Mouse (Mus musculus) MEL (cell line): Measurements from ENCODE around the gene Slc4a4. TPM values are rescaled to one million over a fixed set of nuclear protein-coding genes. Genes with fewer than 3 reads are reported as not detected.

Source experiments
- DNase-seq: peaks from one replicate; pipeline ENCODE4 v3.0.0; 2011; ENCODE audit warnings: low read depth, low spot score
- H3K27ac ChIP-seq: 2 replicates; pipeline ENCODE4 v1.5.1; 2012; ENCODE audit warnings: low read depth, mild to moderate bottlenecking, control low read depth, low read length, moderate library complexity; ENCODE audit not compliant: control insufficient read depth
- H3K27me3 ChIP-seq, 2 experiments: fragments of 150-350 bp in 1 of 2; sonication (generic) in 1 of 2; 2 replicates each; pipeline ENCODE4 v1.6.1; 2012; ENCODE audit warnings: low read length in 2 of 2, mild to moderate bottlenecking in 2 of 2, improper control_type of control experiment in 1 of 2, moderate library complexity in 1 of 2; ENCODE audit not compliant: insufficient read depth in 2 of 2, control insufficient read depth in 1 of 2
- H3K36me3 ChIP-seq, 2 experiments: 2 replicates each; pipeline ENCODE4 v1.6.1; 2012 to 2014; ENCODE audit warnings: low read length in 2 of 2, improper control_type of control experiment in 1 of 2, inconsistent platforms in 1 of 2, mild to moderate bottlenecking in 1 of 2; ENCODE audit not compliant: insufficient read depth in 2 of 2, control insufficient read depth in 1 of 2
- H3K4me1 ChIP-seq, 2 experiments: fragments of 150-350 bp in 1 of 2; sonication (generic) in 1 of 2; 2 replicates each; pipeline ENCODE4 v1.6.1; 2012; ENCODE audit warnings: low read length in 2 of 2, improper control_type of control experiment in 1 of 2, mild to moderate bottlenecking in 1 of 2; ENCODE audit not compliant: insufficient read depth in 2 of 2, control insufficient read depth in 1 of 2
- H3K4me3 ChIP-seq, 2 experiments: fragments of 150-350 bp in 1 of 2; sonication (generic) in 1 of 2; 2 replicates each; pipeline ENCODE4 v1.5.1; 2012; ENCODE audit warnings: low read depth in 2 of 2, low read length in 2 of 2, mild to moderate bottlenecking in 2 of 2, moderate library complexity in 2 of 2, control low read depth in 1 of 2, improper control_type of control experiment in 1 of 2; ENCODE audit not compliant: control insufficient read depth in 1 of 2, insufficient read depth in 1 of 2
- H3K79me2 ChIP-seq: 2 replicates; pipeline ENCODE4 v1.6.1; 2012; ENCODE audit warnings: mild to moderate bottlenecking, low read length, moderate library complexity; ENCODE audit not compliant: control insufficient read depth, poor library complexity, insufficient read depth
- H3K9ac ChIP-seq: 2 replicates; pipeline ENCODE4 v1.6.1; 2012; ENCODE audit warnings: low read depth, mild to moderate bottlenecking, control low read depth, low read length, moderate library complexity; ENCODE audit not compliant: control insufficient read depth, poor library complexity, severe bottlenecking
- H3K9me3 ChIP-seq: fragments of 150-350 bp; sonication (generic); replicated peaks from 2 replicates; pipeline ENCODE4 v1.6.1; 2012; ENCODE audit warnings: mild to moderate bottlenecking, low read length, improper control_type of control experiment, moderate library complexity; ENCODE audit not compliant: insufficient read depth
- CHD1 ChIP-seq: IDR thresholded peaks from 2 replicates; pipeline ENCODE4 v1.6.1; 2012; ENCODE audit warnings: low read depth, mild to moderate bottlenecking, inconsistent platforms, low read length, improper control_type of control experiment
- CTCF ChIP-seq, 3 experiments: IDR thresholded peaks in 2 of 3; conservative IDR thresholded peaks in 1 of 3; 2 replicates each; pipeline ENCODE4 v1.5.1; 2011 to 2012; ENCODE audit warnings: low read length in 3 of 3, low read depth in 2 of 3, mild to moderate bottlenecking in 2 of 3, improper control_type of control experiment in 1 of 3, inconsistent platforms in 1 of 3, mixed read lengths in 1 of 3, moderate library complexity in 1 of 3; ENCODE audit not compliant: control insufficient read depth in 1 of 3, insufficient read depth in 1 of 3, poor library complexity in 1 of 3, severe bottlenecking in 1 of 3
- E2F4 ChIP-seq: IDR thresholded peaks from 2 replicates; pipeline ENCODE4 v1.6.1; 2011; ENCODE audit warnings: low read depth, low read length, improper control_type of control experiment, borderline replicate concordance
- EP300 ChIP-seq, 2 experiments: IDR thresholded peaks; 2 replicates each; pipeline ENCODE4 v1.6.1; 2011; ENCODE audit warnings: improper control_type of control experiment in 2 of 2, low read length in 2 of 2, low read depth in 1 of 2, mild to moderate bottlenecking in 1 of 2
- MAFK ChIP-seq: IDR thresholded peaks from 2 replicates; pipeline ENCODE4 v1.6.1; 2011; ENCODE audit warnings: low read depth, mild to moderate bottlenecking, low read length, improper control_type of control experiment, borderline replicate concordance
- MAX ChIP-seq: IDR thresholded peaks from 2 replicates; pipeline ENCODE4 v1.6.1; 2011; ENCODE audit warnings: low read length, improper control_type of control experiment
- MAZ ChIP-seq: IDR thresholded peaks from 2 replicates; pipeline ENCODE4 v1.6.1; 2012; ENCODE audit warnings: low read depth, mild to moderate bottlenecking, inconsistent platforms, low read length, improper control_type of control experiment
- MEF2A ChIP-seq: IDR thresholded peaks from 2 replicates; pipeline ENCODE4 v1.6.1; 2014; ENCODE audit warnings: low read depth, mild to moderate bottlenecking, inconsistent platforms, low read length, improper control_type of control experiment; ENCODE audit not compliant: poor library complexity, insufficient replicate concordance, severe bottlenecking; ENCODE audit errors: extremely low read depth
- MXI1 ChIP-seq: IDR thresholded peaks from 2 replicates; pipeline ENCODE4 v1.6.1; 2011; ENCODE audit warnings: mild to moderate bottlenecking, low read depth, low read length, improper control_type of control experiment
- MYB ChIP-seq: IDR thresholded peaks from 2 replicates; pipeline ENCODE4 v1.6.1; 2011; ENCODE audit warnings: mild to moderate bottlenecking, low read depth, low read length, improper control_type of control experiment
- MYC ChIP-seq: IDR thresholded peaks from 2 replicates; pipeline ENCODE4 v1.6.1; 2011; ENCODE audit warnings: low read depth, mild to moderate bottlenecking, low read length, improper control_type of control experiment, moderate library complexity
- NELFE ChIP-seq: IDR thresholded peaks from 2 replicates; pipeline ENCODE4 v1.6.1; 2011; ENCODE audit warnings: low read depth, low read length, improper control_type of control experiment
- POLR2A ChIP-seq, 2 experiments: IDR thresholded peaks; 2 replicates each; pipeline ENCODE4 v1.6.1; 2011 to 2012; ENCODE audit warnings: low read length in 2 of 2, mild to moderate bottlenecking in 2 of 2, control low read depth in 1 of 2, improper control_type of control experiment in 1 of 2, low read depth in 1 of 2, moderate library complexity in 1 of 2; ENCODE audit not compliant: control insufficient read depth in 1 of 2, insufficient read depth in 1 of 2, poor library complexity in 1 of 2
- POLR2AphosphoS5 ChIP-seq: IDR thresholded peaks from 2 replicates; pipeline ENCODE4 v1.6.1; 2012; ENCODE audit warnings: low read depth, borderline replicate concordance, mild to moderate bottlenecking, inconsistent platforms, low read length, moderate library complexity, mixed read lengths
- RAD21 ChIP-seq: IDR thresholded peaks from 2 replicates; pipeline ENCODE4 v1.6.1; 2011; ENCODE audit warnings: mild to moderate bottlenecking, low read depth, low read length, improper control_type of control experiment
- SMC3 ChIP-seq: IDR thresholded peaks from 2 replicates; pipeline ENCODE4 v1.6.1; 2011; ENCODE audit warnings: low read depth, low read length, improper control_type of control experiment
- TAL1 ChIP-seq: IDR thresholded peaks from 2 replicates; pipeline ENCODE4 v1.6.1; 2012; ENCODE audit warnings: mild to moderate bottlenecking, inconsistent platforms, low read length, moderate library complexity, mixed read lengths
- TBP ChIP-seq: IDR thresholded peaks from 2 replicates; pipeline ENCODE4 v1.8.0; 2011; ENCODE audit warnings: low read depth, low read length, improper control_type of control experiment
- UBTF ChIP-seq: IDR thresholded peaks from 2 replicates; pipeline ENCODE4 v1.6.1; 2012; ENCODE audit warnings: low read depth, mild to moderate bottlenecking, inconsistent platforms, low read length, improper control_type of control experiment, moderate library complexity, borderline replicate concordance; ENCODE audit not compliant: insufficient read depth
- ZNF384 ChIP-seq: IDR thresholded peaks from 2 replicates; pipeline ENCODE4 v1.6.1; 2012; ENCODE audit warnings: low read depth, mild to moderate bottlenecking, inconsistent platforms, low read length, improper control_type of control experiment
- polyA plus RNA-seq, 2 experiments: library from polyadenylated mRNA; stranded (reverse) in 1 of 2; unstranded in 1 of 2; fragments of >175 nt in 1 of 2; fragments of >200 nt in 1 of 2; gene quantifications; 2 replicates each; pipeline versions ENCODE4 v1.2.1 to v1.2.4; 2012; ENCODE audit warnings: low replicate concordance in 2 of 2, low read depth in 1 of 2; ENCODE audit not compliant: insufficient read length in 2 of 2, insufficient read depth in 1 of 2, missing spikeins in 1 of 2
- total RNA-seq: library from RNA; depleted of rRNA; stranded (reverse); fragments of 300-350 nt; gene quantifications from 2 replicates; pipeline ENCODE4 v1.2.3, GENCODE M21; 2012

Slc4a4 gene
- total and polyA plus RNA-seq, 3 experiments, result not detected

DNA sequence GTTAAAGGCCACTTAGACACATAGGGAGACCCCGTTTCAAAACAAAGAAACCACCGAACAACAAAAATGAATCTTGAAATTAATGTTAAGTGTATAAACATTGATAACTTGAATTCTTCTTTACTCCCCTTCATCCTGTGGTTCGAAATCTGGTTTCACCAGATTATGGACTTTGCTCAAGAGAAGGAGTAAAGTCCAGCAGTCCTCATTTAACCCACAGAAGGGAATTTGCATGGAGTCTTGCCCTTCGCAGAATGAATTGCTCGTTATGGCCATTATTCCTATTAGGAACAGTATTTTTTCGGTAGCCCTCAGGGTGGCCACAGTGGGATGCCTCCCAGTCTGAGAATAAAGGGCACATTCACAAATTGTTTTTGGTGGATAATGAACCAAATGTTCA lies 131.9 kb downstream of the Slc4a4 start:
- Histone ChIP-seq H3K79me2 (no peaks in the 10 kb centered on the region), H3K27ac (no peak overlapping the region), H3K36me3 (no peaks in the 10 kb centered on the region)

DNA sequence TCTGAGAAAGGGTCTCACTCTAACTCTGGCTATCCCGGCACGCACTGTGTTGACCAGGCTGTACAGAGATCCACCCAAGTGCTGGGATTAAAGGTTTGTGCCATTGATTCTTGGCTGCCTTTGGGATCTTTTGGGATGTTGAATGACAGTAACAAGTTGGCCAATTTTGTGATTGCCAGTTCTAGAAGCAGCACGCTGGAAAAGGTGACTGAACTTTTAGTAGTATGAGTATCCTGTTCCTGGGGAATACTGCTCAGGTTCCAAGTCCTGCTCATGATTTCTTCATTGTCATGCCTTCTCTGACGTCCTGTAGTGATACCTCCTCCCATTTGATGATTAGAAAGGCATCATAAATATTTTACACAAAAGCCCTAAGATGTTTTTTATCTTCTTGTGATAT lies 137.8 kb downstream of the Slc4a4 start:
- H3K27ac ChIP-seq, result no peak overlapping the region
- no peaks in the 10 kb centered on the region for H3K36me3 ChIP-seq
- no peaks in the 10 kb centered on the region for H3K79me2 ChIP-seq
- no peak for DNase-seq
- H3K27me3 ChIP-seq, result no peaks in the 10 kb centered on the region
- TF ChIP-seq MAFK (no peak), MAZ (no peak), MYB (no peak), E2F4 (no peak), NELFE (no peak), CTCF (IDR thresholded peaks at IDR 0.05 in 2 of 3, conservative IDR thresholded peaks at IDR 0.05 in 1 of 3; ENCODE audit: control insufficient read depth in 1 of 3, insufficient read depth in 1 of 3, low read depth in 2 of 3, low read length in 3 of 3, poor library complexity in 1 of 3, severe bottlenecking in 1 of 3) (no peak), CHD1 (no peak), MYC (no peak), RAD21 (no peak)
- H3K4me3 ChIP-seq, result no peak overlapping the region
- no peaks in the 10 kb centered on the region for H3K9me3 ChIP-seq
- H3K4me1 ChIP-seq, result no peaks in the 10 kb centered on the region
- H3K9ac ChIP-seq, result no peak overlapping the region

More for the DNA sequence above, 131.9 kb downstream of the Slc4a4 start:
- Histone ChIP-seq H3K9me3 (no peaks in the 10 kb centered on the region), H3K9ac (no peak overlapping the region), H3K27me3 (no peaks in the 10 kb centered on the region), H3K4me3 (no peak overlapping the region), H3K4me1 (no peaks in the 10 kb centered on the region)
- DNase-seq, result no peak
- no peak for TF ChIP-seq MAX
- TF ChIP-seq ZNF384, result no peak
- TF ChIP-seq POLR2A (IDR thresholded peaks at IDR 0.05; ENCODE audit: control insufficient read depth in 1 of 2, insufficient read depth in 1 of 2, low read depth in 1 of 2, low read length in 2 of 2, poor library complexity in 1 of 2), result no peak
- TF ChIP-seq MXI1, result no peak
- no peak for TF ChIP-seq MEF2A
- TF ChIP-seq MYB, result no peak
- TF ChIP-seq TAL1, result no peak
- TF ChIP-seq MYC, result no peak
- no peak for TF ChIP-seq CTCF (IDR thresholded peaks at IDR 0.05 in 2 of 3, conservative IDR thresholded peaks at IDR 0.05 in 1 of 3; ENCODE audit: control insufficient read depth in 1 of 3, insufficient read depth in 1 of 3, low read depth in 2 of 3, low read length in 3 of 3, poor library complexity in 1 of 3, severe bottlenecking in 1 of 3)
- TF ChIP-seq SMC3, result no peak
- TF ChIP-seq UBTF, result no peak
- TF ChIP-seq EP300 (IDR thresholded peaks at IDR 0.05; ENCODE audit: low read depth in 1 of 2, low read length in 2 of 2), result no peak
- TF ChIP-seq RAD21, result no peak
- no peak for TF ChIP-seq NELFE
- TF ChIP-seq TBP, result no peak
- no peak for TF ChIP-seq E2F4
- TF ChIP-seq POLR2AphosphoS5, result no peak
